Mouse (Mus musculus) T-helper 17 cell (primary cell): ENCODE results near the gene Bdp1.
"Not testable (repeated sequence)": the region's sequence is repeated elsewhere in the genome, so short reads cannot be mapped to it uniquely, and the experiment has no call there.

ENCODE experiments used
- in situ Hi-C, 2 experiments: fragments of 300-600 bp; cut with MboI, MseI; formaldehyde crosslinking; loops; 1 replicate in 1 of 2; 2 replicates in 1 of 2; pipeline ENCODE4 v1.15.1; 2025; ENCODE audit warnings: high pct_unique_total_duplicates in 2 of 2

Bdp1 gene

GRCm38 (mm10) chr13:100103748-100104254 is at the start of gene Bdp1:
Gene Bdp1 (minus strand): TSS chr13:100104070.
- in situ Hi-C loops: loop anchor here in 1 of 2 experiments (25.0 kb wide), 1 partner anchor 1792 kb away; the partner anchor contains the start of gene Btf3

- in situ Hi-C loops: no loop called here
Observed at GRCm38 (mm10) chr13:100152659-100153058, 48.8 kb upstream of the Bdp1 start.

- in situ Hi-C loops: no loop called here
Observed at GRCm38 (mm10) chr13:100141646-100142314, 37.9 kb upstream of the Bdp1 start.

- in situ Hi-C loops: no loop called here
Observed at GRCm38 (mm10) chr13:100125258-100125643, 21.4 kb upstream of the Bdp1 start.

GRCm38 (mm10) chr13:100124423-100125257 is 20.8 kb upstream of the Bdp1 start, which contains the start of gene Smn1:
Gene Smn1 (plus strand): TSS chr13:100124852.
- in situ Hi-C loops: loop anchor here in 1 of 2 experiments (25.0 kb wide), 1 partner anchor 1812 kb away; the partner anchor contains the start of gene Btf3

DNA sequence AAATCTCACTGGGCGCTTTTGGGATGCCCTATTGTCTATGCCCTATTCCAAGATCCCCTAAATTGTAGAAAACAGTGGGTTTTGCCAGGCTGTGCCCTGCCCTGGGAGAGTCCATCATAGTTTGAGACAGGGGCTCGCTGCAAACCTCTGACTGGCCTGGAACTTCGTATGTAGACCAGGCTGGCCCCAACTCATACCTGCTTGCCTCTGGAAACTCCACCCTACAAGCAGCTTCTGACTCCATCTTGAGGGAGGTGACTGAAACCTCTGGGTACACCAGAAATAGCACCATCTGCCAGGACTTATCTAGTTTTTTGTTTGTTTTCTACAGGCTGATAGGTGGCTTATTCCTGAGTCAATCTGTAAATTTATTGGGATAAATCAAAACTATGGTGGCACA is 20.1 kb upstream of the Bdp1 start:
- in situ Hi-C loops: loop anchor here in 1 of 2 experiments (25.0 kb wide), 1 partner anchor 1812 kb away; the partner anchor contains the start of gene Btf3

DNA sequence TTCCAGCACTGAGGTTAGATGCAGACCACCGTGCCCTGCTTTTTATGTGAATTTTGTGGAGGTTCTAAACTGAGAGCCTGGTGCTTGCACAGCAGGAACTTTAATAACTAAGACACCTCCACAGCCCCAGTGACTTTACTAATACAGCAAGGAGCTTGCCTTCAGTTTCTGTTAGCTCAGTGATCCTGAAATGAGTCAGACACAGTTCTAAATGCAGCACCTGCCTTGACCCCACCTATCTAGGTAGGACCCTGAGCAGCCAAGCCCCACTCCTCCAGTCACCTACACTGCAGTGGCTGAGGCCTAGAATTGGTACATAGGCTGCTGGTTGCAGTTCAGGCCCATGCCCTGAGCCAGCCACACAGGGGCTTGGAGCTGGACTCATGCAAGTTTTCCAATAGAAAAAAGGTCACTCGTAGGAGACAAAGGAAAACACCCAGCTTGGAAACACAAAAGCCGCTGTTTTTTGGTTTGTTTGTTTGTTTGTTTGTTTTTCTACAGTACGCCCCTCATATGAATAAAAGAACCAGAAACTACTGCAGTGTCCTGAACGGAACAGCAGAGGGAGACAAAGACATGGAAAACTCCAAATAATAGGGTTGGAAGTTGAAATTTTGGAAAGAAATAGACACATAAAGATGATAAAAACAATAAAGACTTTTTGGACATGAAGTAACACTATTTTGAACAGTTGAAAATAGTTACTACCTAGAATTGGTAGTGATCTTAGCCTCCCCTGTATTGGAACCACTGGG is 8.5 kb upstream of the Bdp1 start:
- in situ Hi-C loops: loop anchor here in 1 of 2 experiments (25.0 kb wide), 1 partner anchor 1800 kb away; the partner anchor contains the start of gene Btf3

- in situ Hi-C loops: loop anchor here in 1 of 2 experiments (25.0 kb wide), 1 partner anchor 1796 kb away; the partner anchor contains the start of gene Btf3
Observed at GRCm38 (mm10) chr13:100107652-100108472, 4.0 kb upstream of the Bdp1 start, which contains the start of gene Serf1. Gene Serf1 (plus strand): TSS chr13:100108012.

GRCm38 (mm10) chr13:100103052-100103658 is 715 bp downstream of the Bdp1 start:
- in situ Hi-C loops: loop anchor here in 1 of 2 experiments (25.0 kb wide), 1 partner anchor 1791 kb away; the partner anchor contains the start of gene Btf3

DNA sequence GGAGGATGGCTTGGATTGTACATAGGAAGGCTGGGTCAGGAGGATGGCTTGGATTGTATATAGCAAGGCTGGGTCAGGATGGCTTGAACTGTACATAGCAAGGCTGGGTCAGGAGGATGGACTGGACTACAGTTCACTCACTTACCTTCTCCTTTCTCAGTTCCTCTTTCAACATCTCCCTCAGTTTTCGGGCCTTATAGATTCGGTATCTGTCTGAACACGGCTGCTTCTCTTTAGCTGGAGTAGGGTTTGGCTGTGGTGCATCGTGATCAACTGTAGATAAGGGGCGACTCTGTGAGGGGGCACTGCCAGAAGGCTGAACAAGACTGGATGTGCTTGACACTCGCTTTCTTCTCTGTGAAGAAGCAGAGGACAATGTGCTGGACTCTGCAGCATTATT is 5.1 kb downstream of the Bdp1 start:
- in situ Hi-C loops: loop anchor here (5.0 to 25.0 kb wide), 5 partner anchors 37 to 713 kb away; no protein-coding TSS in a partner anchor

DNA sequence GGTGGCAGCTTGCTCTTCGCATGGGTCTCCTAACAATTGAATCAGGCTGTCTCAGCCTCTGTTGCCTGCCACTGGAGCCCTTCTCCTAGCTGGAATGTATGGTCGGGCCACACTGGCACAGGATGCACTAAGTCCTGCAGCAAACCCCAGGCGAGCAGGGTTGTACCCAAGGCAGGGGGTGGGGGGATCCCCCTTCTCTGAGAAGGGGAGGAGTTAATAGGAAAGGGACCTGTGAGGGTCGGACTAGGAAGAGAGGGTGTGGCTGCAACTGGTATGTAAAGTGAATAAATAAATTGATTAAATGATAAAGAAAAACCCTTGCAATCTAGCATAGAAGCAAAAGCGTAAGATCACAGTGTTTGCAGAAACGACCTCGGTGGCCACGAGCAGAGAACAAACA is 32.4 kb downstream of the Bdp1 start:
- in situ Hi-C loops: loop anchor here in 1 of 2 experiments (10.0 kb wide), 1 partner anchor 1187 kb away; no protein-coding TSS in a partner anchor

- in situ Hi-C loops: no loop called here
Observed at GRCm38 (mm10) chr13:100067821-100068220, 36.0 kb downstream of the Bdp1 start.

DNA sequence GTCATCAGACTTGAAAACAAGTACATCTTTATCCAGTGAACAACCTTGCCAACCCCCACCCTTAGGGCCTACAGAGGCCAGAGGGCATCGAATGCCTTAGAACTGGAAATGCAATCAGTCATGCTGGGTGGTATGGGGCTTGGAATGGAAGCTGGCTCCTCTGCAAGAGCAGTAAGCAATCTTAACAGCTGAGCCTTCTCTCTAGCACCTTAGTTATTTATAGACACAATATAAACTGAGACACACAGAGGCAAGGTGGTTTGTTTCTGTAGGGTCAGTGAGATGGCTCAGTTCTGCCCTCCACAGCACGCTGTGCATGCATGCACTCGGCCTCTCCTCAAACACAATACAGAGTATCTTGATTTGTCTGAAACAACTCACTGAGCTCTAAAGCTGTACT is 39.9 kb downstream of the Bdp1 start:
- in situ Hi-C loops: loop anchor here in 1 of 2 experiments (5.0 kb wide), 2 partner anchors 33 to 37 kb away; no protein-coding TSS in a partner anchor

- in situ Hi-C loops: not testable (repeated sequence)
Observed at GRCm38 (mm10) chr13:100057738-100058137, 46.1 kb downstream of the Bdp1 start.

DNA sequence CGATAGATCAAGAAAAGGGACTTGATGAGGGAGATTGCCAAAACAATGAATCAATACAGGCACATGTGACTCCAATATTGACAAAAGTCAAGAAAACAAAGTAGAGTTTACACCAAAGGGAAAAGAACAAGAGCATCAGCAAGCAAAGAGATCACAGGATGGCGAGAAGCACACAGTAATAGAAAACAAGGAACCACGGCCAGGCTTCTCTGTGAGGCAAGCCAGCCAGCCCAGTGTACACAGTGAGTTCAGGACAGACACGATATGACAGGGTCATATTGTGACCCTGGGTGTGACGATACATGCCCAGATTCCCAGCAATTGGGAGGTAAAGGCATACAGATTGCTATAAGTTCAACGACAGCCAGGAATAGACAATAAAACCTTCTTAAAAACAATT is 77.9 kb downstream of the Bdp1 start:
- in situ Hi-C loops: loop anchor here (5.0 to 25.0 kb wide), 4 partner anchors 36 to 1764 kb away; partner anchors contain the start of genes Ankra2 (in 1 of the 2) and Utp15 (in 1 of the 2)

- in situ Hi-C loops: no loop called here
Observed at GRCm38 (mm10) chr13:100016891-100017290, 87.0 kb downstream of the Bdp1 start.

GRCm38 (mm10) chr13:100015937-100016336 is 87.9 kb downstream of the Bdp1 start:
- in situ Hi-C loops: no loop called here

GRCm38 (mm10) chr13:100014906-100015895 is 88.7 kb downstream of the Bdp1 start, which contains the start of gene Mccc2:
Gene Mccc2 (minus strand): TSS chr13:100015639.
- in situ Hi-C loops: no loop called here
